In the genomic region with DNA sequence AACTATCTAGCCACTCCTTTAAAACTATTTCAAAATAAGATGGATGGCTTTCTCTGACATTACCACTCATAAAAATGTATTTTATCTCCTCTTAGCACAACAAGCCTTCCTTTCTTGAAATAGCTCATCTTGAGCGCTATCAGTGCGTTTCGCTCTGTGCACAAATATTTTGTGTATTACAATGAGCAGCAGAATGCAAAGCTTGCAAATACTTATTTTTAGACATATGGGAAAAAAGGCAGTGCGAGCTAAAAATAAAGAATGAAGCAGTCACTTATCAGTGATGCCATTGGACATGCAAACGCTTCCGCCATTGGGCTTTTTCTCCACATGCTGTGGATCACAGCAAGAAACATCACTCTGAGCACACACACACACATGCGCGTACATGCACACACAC, we compare ENCODE assay signal across 14 mouse cellular contexts.
DNase-seq lines count a peak whose midpoint lies in the region; ATAC-seq and TF ChIP-seq lines count a peak whose summit lies in the region.
"Had no signal": no experiment of that assay in that cellular context is flagged by ENCODE, and none has a peak within 500 bp of the region (broad histone marks: within the 10 kb centered on the region; RNA-seq: fewer than 3 reads in every experiment).

No protein-coding gene starts in this region.

- H3K27me3 ChIP-seq in heart, embryonic 10.5 days (ENCODE audit: insufficient read depth, poor library complexity, severe bottlenecking), result no peaks in the 10 kb centered on the region
- H3K27me3 ChIP-seq in liver, postnatal 0 days (ENCODE audit: insufficient read depth, low read length), result no peaks in the 10 kb centered on the region
- H3K27me3 ChIP-seq in liver, embryonic 12.5 days (replicated peaks), result no peaks in the 10 kb centered on the region
- H3K27me3 ChIP-seq in embryonic facial prominence, embryonic 15.5 days, result no peaks in the 10 kb centered on the region
- no peaks in the 10 kb centered on the region for H3K27me3 ChIP-seq in stomach, embryonic 14.5 days (ENCODE audit: control insufficient read depth, insufficient read depth, low read length)
- H3K27me3 ChIP-seq: forebrain, embryonic 13.5 days had no signal

- peak; percentile 33 for ATAC-seq in liver, postnatal 0 days
- no peak for ATAC-seq in liver, embryonic 12.5 days
- ATAC-seq in embryonic facial prominence, embryonic 15.5 days (ENCODE audit: insufficient number of reproducible peaks, low FRiP score, low TSS enrichment, low read depth), result no peak
- ATAC-seq in stomach, embryonic 14.5 days (ENCODE audit: insufficient number of reproducible peaks, insufficient read depth, low FRiP score, low read depth), result no peak
- ATAC-seq in cerebellum, adult (ENCODE audit: insufficient number of reproducible peaks, low FRiP score, low TSS enrichment), result no peak
- ATAC-seq: forebrain, embryonic 13.5 days; midbrain, embryonic 16.5 days had no signal

- TF ChIP-seq EP300 in liver, postnatal 0 days (IDR thresholded peaks at IDR 0.05; ENCODE audit: low read depth), result peak; percentile 36; the same call in 1 of the 2 replicates

- 67% methylated on average over 8 of the region's 8 CpGs for WGBS in heart, embryonic 10.5 days
- WGBS in liver, postnatal 0 days (ENCODE audit: insufficient replicate concordance), result 76% methylated on average over 8 of the region's 8 CpGs
- 83% methylated on average over 8 of the region's 8 CpGs for WGBS in liver, embryonic 12.5 days (ENCODE audit: insufficient replicate concordance)
- WGBS in embryonic facial prominence, embryonic 15.5 days, result 80% methylated on average over 8 of the region's 8 CpGs
- 77% methylated on average over 8 of the region's 8 CpGs for WGBS in stomach, embryonic 14.5 days

- no peak for TF ChIP-seq CTCF in liver, postnatal 0 days (IDR thresholded peaks at IDR 0.05; ENCODE audit: low read depth)

- H3K36me3 ChIP-seq in heart, embryonic 10.5 days, result no peaks in the 10 kb centered on the region
- H3K36me3 ChIP-seq in liver, postnatal 0 days (replicated peaks; ENCODE audit: insufficient read depth, low read length), result no peaks in the 10 kb centered on the region
- no peaks in the 10 kb centered on the region for H3K36me3 ChIP-seq in liver, embryonic 12.5 days
- no peaks in the 10 kb centered on the region for H3K36me3 ChIP-seq in embryonic facial prominence, embryonic 15.5 days
- no peaks in the 10 kb centered on the region for H3K36me3 ChIP-seq in stomach, embryonic 14.5 days (ENCODE audit: control insufficient read depth, insufficient read depth, low read length)

- H3K4me2 ChIP-seq in liver, postnatal 0 days (ENCODE audit: low read depth, low read length), result no peak overlapping the region
- H3K4me2 ChIP-seq in liver, embryonic 12.5 days, result no peak overlapping the region
- H3K4me2 ChIP-seq in embryonic facial prominence, embryonic 15.5 days (replicated peaks), result no peak overlapping the region
- no peak overlapping the region for H3K4me2 ChIP-seq in stomach, embryonic 14.5 days (replicated peaks; ENCODE audit: low read depth, low read length)
- H3K4me2 ChIP-seq: forebrain, embryonic 13.5 days had no signal

- no peak for DNase-seq in heart, embryonic 10.5 days (ENCODE audit: low spot score)
- DNase-seq in heart, adult 8-10 months (ENCODE audit: low spot score), result no peak
- no peak for DNase-seq in liver, postnatal 0 days
- no peak for DNase-seq in frontal cortex, postnatal 25 days (ENCODE audit: low spot score in 2 of 2)
- DNase-seq: adrenal gland, postnatal 10 days; cerebellum, adult 11-12 months; kidney, postnatal 4 days; right cerebral cortex, postnatal 25 days had no signal

- no peak overlapping the region for H3K9ac ChIP-seq in liver, postnatal 0 days (replicated peaks)
- H3K9ac ChIP-seq in liver, embryonic 12.5 days, result no peak overlapping the region
- no peak overlapping the region for H3K9ac ChIP-seq in embryonic facial prominence, embryonic 15.5 days
- no peak overlapping the region for H3K9ac ChIP-seq in stomach, embryonic 14.5 days (replicated peaks; ENCODE audit: low read depth, low read length)
- H3K9ac ChIP-seq: forebrain, embryonic 13.5 days had no signal

- no peaks in the 10 kb centered on the region for H3K9me3 ChIP-seq in heart, embryonic 10.5 days
- no peaks in the 10 kb centered on the region for H3K9me3 ChIP-seq in liver, postnatal 0 days (ENCODE audit: low read length)
- no peaks in the 10 kb centered on the region for H3K9me3 ChIP-seq in liver, embryonic 12.5 days (replicated peaks)
- H3K9me3 ChIP-seq in embryonic facial prominence, embryonic 15.5 days (replicated peaks), result no peaks in the 10 kb centered on the region
- H3K9me3 ChIP-seq in stomach, embryonic 14.5 days (ENCODE audit: control insufficient read depth, low read depth, low read length), result no peaks in the 10 kb centered on the region
- H3K9me3 ChIP-seq: forebrain, embryonic 13.5 days had no signal

- H3K4me3 ChIP-seq in heart, embryonic 10.5 days, result no peak overlapping the region
- no peak overlapping the region for H3K4me3 ChIP-seq in liver, postnatal 0 days (ENCODE audit: low read depth, low read length)
- H3K4me3 ChIP-seq in liver, embryonic 12.5 days, result no peak overlapping the region
- H3K4me3 ChIP-seq in embryonic facial prominence, embryonic 15.5 days (replicated peaks), result no peak overlapping the region
- no peak overlapping the region for H3K4me3 ChIP-seq in stomach, embryonic 14.5 days (ENCODE audit: low read depth, low read length)
- H3K4me3 ChIP-seq: forebrain, embryonic 13.5 days had no signal

- H3K4me1 ChIP-seq in heart, embryonic 10.5 days, result peaks cover 31% of the 10 kb centered on the region
- H3K4me1 ChIP-seq in liver, postnatal 0 days (ENCODE audit: insufficient read depth), result peaks cover 21% of the 10 kb centered on the region
- peaks cover 15% of the 10 kb centered on the region for H3K4me1 ChIP-seq in liver, embryonic 12.5 days
- H3K4me1 ChIP-seq in embryonic facial prominence, embryonic 15.5 days, result peaks cover 49% of the 10 kb centered on the region
- peaks cover 29% of the 10 kb centered on the region for H3K4me1 ChIP-seq in stomach, embryonic 14.5 days (ENCODE audit: control insufficient read depth, insufficient read depth, low read length)

- H3K27ac ChIP-seq in heart, embryonic 10.5 days, result peak overlapping the region; percentile 59; the same call in 1 of the 2 replicates
- 0 out of 2 replicates have a peak overlapping the region, but pooled peaks have one; percentile 16 for H3K27ac ChIP-seq in liver, postnatal 0 days (ENCODE audit: low read depth)
- H3K27ac ChIP-seq in liver, embryonic 12.5 days, result no peak overlapping the region
- peak overlapping the region; percentile 79 for H3K27ac ChIP-seq in embryonic facial prominence, embryonic 15.5 days (replicated peaks)
- H3K27ac ChIP-seq in stomach, embryonic 14.5 days (ENCODE audit: low read length), result peak overlapping the region; percentile 61; the same call in 1 of the 2 replicates
- H3K27ac ChIP-seq: forebrain, embryonic 13.5 days had no signal
